Mouse (Mus musculus): Measurements from ENCODE around the gene Med18.

- TF ChIP-seq EP300 (IDR thresholded peaks at IDR 0.05; ENCODE audit: low read depth), result no peak
- no peak for TF ChIP-seq CTCF (IDR thresholded peaks at IDR 0.05; ENCODE audit: low read depth)
Measured at GRCm38 (mm10) chr4:132437857-132438256, 25.9 kb downstream of the Med18 start.

Data from heart, postnatal 0 days (tissue).